Mouse (Mus musculus) fat pad, adult 2 months (tissue): ENCODE results near the gene Plekhn1.

Source experiments
- DNase-seq: peaks from one replicate; pipeline ENCODE4 v3.0.0-alpha.2; 2011; ENCODE audit warnings: low read depth, low spot score; ENCODE audit errors: extremely low read depth

Gene Plekhn1

GRCm38 (mm10) chr4:156215649-156216048, 19.0 kb downstream of the Plekhn1 start, which contains the start of gene Perm1:
Gene Perm1, plus strand, starts transcription at chr4:156215868.
- no peak for DNase-seq

GRCm38 (mm10) chr4:156213134-156213533, 21.5 kb downstream of the Plekhn1 start:
- no peak for DNase-seq

- DNase-seq = no peak
Measured at GRCm38 (mm10) chr4:156209963-156210635, 24.6 kb downstream of the Plekhn1 start.

- no peak for DNase-seq
Measured at GRCm38 (mm10) chr4:156208872-156209271, 25.8 kb downstream of the Plekhn1 start.

- DNase-seq = no peak
Measured at GRCm38 (mm10) chr4:156203413-156204131, 31.1 kb downstream of the Plekhn1 start.

- DNase-seq = no peak
Measured at GRCm38 (mm10) chr4:156203001-156203412, 31.6 kb downstream of the Plekhn1 start, which contains the start of gene AW011738. Gene AW011738, plus strand, starts transcription at chr4:156203304.

GRCm38 (mm10) chr4:156202462-156202893, 32.2 kb downstream of the Plekhn1 start:
- DNase-seq = no peak

GRCm38 (mm10) chr4:156200623-156201475, 33.8 kb downstream of the Plekhn1 start, which contains the start of gene Isg15:
Gene Isg15, minus strand, starts transcription at chr4:156200818.
- no peak for DNase-seq

- no peak for DNase-seq
Measured at GRCm38 (mm10) chr4:156197829-156198205, 36.8 kb downstream of the Plekhn1 start.

GRCm38 (mm10) chr4:156197131-156197828, 37.4 kb downstream of the Plekhn1 start, which contains the start of gene Agrn:
Gene Agrn, minus strand, starts transcription at chr4:156197488.
- no peak for DNase-seq

- no peak for DNase-seq
Measured at GRCm38 (mm10) chr4:156195927-156196870, 38.5 kb downstream of the Plekhn1 start.

- DNase-seq = no peak
Measured at GRCm38 (mm10) chr4:156194346-156194745, 40.3 kb downstream of the Plekhn1 start.

- DNase-seq = no peak
Measured at GRCm38 (mm10) chr4:156193906-156194305, 40.8 kb downstream of the Plekhn1 start.

- no peak for DNase-seq
Measured at GRCm38 (mm10) chr4:156193200-156193590, 41.5 kb downstream of the Plekhn1 start.

- DNase-seq = no peak
Measured at GRCm38 (mm10) chr4:156192421-156193199, 42.0 kb downstream of the Plekhn1 start.

- DNase-seq = no peak
Measured at GRCm38 (mm10) chr4:156188811-156189323, 45.8 kb downstream of the Plekhn1 start.

GRCm38 (mm10) chr4:156188162-156188810, 46.4 kb downstream of the Plekhn1 start:
- DNase-seq = no peak
